Mouse (Mus musculus) liver, adult 2 months (tissue): ENCODE data around the gene Gm9999.

Experiments used
- CTCF ChIP-seq: fragments of 200-500 bp; IDR thresholded peaks from 2 replicates; pipeline ENCODE4 v1.5.1; 2011; ENCODE audit warnings: low read depth, low read length, control low read depth
- POLR2A ChIP-seq: fragments of 200-500 bp; IDR thresholded peaks from 2 replicates; pipeline ENCODE4 v1.6.1; 2011; ENCODE audit warnings: low read length, control low read depth; ENCODE audit not compliant: insufficient read depth; ENCODE audit errors: extremely low read depth

DNA sequence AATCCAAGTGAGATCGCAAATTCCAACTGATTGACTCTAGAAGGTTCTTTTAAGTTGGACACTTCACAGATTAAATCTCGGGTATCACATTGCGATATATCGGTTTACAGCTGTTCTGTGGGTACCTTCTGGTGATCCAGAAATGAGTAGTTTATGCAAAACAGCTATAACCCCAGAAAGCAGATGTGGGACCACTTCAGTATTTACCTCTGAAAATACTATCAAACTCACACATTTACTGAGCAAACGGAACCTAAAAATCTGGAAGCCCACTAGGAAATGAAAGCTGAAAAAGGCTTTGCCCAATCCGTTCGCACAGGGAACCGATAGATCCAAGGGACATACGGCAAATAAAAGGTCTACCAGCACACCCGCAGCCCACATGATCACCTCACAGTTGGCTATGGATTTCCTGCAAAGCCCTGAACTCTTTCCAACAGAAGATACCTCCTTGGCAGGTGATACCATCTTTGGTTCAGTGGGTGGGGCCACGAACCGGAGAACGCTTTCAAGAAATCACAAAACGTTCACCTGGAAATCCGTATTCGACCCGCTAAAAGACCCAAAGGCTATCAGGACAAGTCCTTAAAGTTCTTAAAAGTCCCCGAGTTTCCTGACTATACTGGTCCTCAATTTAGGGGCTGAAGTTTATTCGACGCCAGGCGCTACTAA lies 23.9 kb downstream of the Gm9999 start:
- TF ChIP-seq CTCF (no peak), POLR2A (no peak)
